Mouse (Mus musculus): ENCODE results near the gene Zfp655.

DNA sequence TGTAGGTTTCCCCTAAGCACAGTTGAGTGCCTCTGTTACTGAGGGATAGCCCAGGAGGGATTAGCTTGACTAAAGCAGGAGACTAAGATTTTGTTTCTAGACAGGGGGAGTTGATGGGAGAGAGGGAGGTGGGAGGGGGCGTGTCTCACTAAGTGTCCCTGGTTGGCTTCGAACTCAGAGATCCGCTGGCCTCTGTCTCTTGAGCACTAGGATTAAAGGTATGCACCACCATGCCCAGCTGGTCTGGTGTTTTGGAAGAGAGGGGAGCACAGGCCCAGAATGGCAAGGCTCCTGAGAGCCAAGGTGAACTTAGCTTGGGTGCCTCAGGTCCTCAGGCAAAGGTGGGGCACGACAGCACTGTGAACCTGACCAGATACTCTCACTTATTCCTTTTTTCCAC is 20.2 kb upstream of the Zfp655 start:
- TF ChIP-seq CTCF (IDR thresholded peaks at IDR 0.05; ENCODE audit: low read depth): no peak
- no peak for TF ChIP-seq EP300 (optimal IDR thresholded peaks at IDR 0.05)

Data from stomach, postnatal 0 days (tissue).